Mouse (Mus musculus): ENCODE measurements around the gene Masp1. TPM values are rescaled to one million over a fixed set of nuclear protein-coding genes. Genes with fewer than 3 reads are reported as not detected.

Gene Masp1
- polyA plus RNA-seq, 1 experiment from 2014 or later = 50.5 TPM

DNA sequence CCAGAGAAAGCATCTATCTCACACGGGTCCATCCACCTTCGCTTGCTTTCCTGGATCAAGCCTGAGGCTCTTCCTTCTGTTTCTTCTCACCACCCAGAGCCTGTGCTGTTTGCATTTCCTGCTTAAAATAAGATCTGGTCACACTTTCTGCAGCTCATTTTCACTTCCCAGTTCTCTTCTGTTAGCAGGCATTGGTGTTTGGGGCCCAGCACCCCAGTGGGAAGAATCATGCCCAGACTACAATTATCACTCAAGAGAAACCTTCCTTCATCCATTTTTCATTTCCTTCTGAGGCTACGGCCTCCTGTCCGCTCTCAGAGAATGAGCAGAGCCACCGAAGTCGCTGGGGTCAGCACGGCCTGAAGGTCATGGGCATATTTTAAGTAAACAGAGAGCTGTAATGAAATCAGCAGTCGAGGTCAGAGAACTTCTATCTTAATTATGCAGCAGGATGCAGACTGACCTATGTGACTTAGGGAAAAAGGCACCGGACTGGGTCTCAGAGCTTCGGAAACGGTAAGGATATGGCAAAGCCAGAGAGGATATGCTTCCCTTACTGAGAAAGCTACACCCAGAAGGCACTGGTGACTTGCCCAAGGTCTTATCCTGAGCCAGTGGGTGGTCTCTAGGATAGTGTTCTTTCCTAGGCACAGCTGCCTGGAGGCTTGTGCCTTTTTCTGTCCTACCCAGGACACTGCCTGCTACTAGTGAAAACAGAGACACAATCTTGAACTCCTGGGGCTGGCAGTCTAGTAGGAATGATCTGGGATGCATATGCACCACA, 14.5 kb downstream of the Masp1 start:
- WGBS = 76% methylated on average over 11 of the region's 11 CpGs
- peaks cover 7% of the 10 kb centered on the region; the same call in 1 of the 2 replicates for H3K36me3 ChIP-seq
- H3K9ac ChIP-seq (replicated peaks) = no peak overlapping the region
- H3K27me3 ChIP-seq = no peaks in the 10 kb centered on the region
- H3K27ac ChIP-seq (replicated peaks) = peak overlapping the region; percentile 69
- H3K4me2 ChIP-seq (replicated peaks) = no peak overlapping the region
- ATAC-seq (replicated peaks) = no peak
- H3K9me3 ChIP-seq = no peaks in the 10 kb centered on the region
- peaks cover 29% of the 10 kb centered on the region for H3K4me1 ChIP-seq
- no peak overlapping the region for H3K4me3 ChIP-seq

DNA sequence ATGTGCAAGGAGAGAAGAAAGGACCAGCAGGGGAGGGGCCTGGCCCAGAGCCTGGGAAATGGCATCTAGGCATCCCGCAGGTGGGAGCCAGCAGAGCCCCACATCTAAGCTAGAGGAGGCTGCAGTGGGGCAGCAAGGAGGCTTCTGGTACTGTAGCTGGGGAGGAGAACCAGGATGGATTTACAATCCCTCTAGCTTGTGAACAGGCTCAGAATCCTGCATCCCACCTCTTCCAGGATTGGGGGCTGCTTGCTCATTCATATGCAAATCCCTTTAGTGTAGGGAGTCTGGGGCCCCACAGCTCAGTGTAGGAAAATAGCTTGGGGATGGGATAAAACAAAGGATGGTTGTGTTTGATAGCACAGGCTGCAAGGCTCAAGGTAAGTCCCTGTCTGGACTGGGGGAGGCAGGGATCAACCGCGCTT, 16.3 kb downstream of the Masp1 start:
- ATAC-seq (replicated peaks) = peak; percentile 83
- no peaks in the 10 kb centered on the region for H3K27me3 ChIP-seq
- no peak overlapping the region for H3K9ac ChIP-seq (replicated peaks)
- WGBS = 5% methylated on average over 3 of the region's 3 CpGs
- H3K4me2 ChIP-seq (replicated peaks) = no peak overlapping the region; the same call in 1 of the 2 replicates
- H3K4me1 ChIP-seq = peaks cover 29% of the 10 kb centered on the region
- no peak overlapping the region for H3K4me3 ChIP-seq
- H3K36me3 ChIP-seq = peaks cover 4% of the 10 kb centered on the region; the same call in 1 of the 2 replicates
- H3K27ac ChIP-seq (replicated peaks) = peak overlapping the region; percentile 69
- no peaks in the 10 kb centered on the region for H3K9me3 ChIP-seq

DNA sequence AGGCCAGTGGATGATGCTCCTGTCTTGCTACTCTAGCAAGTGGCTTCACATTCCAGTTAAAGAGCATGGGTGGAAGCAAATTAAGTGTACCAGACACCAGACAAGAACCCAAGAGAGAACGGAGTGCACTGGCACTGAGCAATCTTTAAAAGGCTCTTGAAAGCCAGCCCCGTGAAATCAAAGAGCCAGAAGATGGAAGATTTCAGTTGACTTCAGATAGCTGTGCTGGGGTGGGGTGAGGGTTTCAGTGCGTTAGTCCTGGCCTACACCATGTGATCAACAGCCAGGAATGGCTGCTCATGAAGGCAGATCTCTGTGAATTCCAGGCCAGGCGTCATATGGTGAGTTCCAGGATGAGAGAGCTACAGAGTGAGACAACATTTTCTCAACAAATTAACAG, 17.3 kb downstream of the Masp1 start:
- no peak overlapping the region for H3K9ac ChIP-seq (replicated peaks)
- H3K27ac ChIP-seq (replicated peaks) = no peak overlapping the region
- no peak overlapping the region for H3K4me2 ChIP-seq (replicated peaks)
- H3K4me1 ChIP-seq = peaks cover 36% of the 10 kb centered on the region
- H3K36me3 ChIP-seq = no peaks in the 10 kb centered on the region
- H3K4me3 ChIP-seq = no peak overlapping the region
- WGBS = 62% methylated on average over 4 of the region's 4 CpGs
- H3K27me3 ChIP-seq = no peaks in the 10 kb centered on the region
- H3K9me3 ChIP-seq = no peaks in the 10 kb centered on the region
- no peak for ATAC-seq (replicated peaks)

DNA sequence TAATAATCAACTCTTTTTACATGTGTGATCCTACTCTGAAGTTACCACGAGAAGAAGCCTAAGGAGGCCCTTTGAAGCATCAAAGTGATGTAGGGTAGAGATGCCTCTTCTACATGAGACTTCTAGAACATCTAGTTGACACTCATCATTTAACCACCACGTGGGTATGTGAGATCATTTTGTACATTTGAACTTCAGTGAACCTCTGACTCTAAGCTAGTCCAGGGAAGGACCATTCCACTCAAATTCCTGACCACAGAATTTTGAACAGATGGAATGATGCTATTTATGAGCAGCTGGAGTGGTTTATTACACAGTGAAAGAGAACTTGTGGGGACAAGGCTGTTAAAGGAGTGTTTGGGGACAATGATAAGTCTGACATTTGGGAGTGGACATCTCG, 18.1 kb downstream of the Masp1 start:
- H3K4me3 ChIP-seq = no peak overlapping the region
- WGBS = 81% methylated on average over 3 of the region's 3 CpGs
- peaks cover 43% of the 10 kb centered on the region for H3K4me1 ChIP-seq
- no peak overlapping the region for H3K9ac ChIP-seq (replicated peaks)
- H3K27me3 ChIP-seq = no peaks in the 10 kb centered on the region
- no peaks in the 10 kb centered on the region for H3K9me3 ChIP-seq
- H3K27ac ChIP-seq (replicated peaks) = no peak overlapping the region
- H3K36me3 ChIP-seq = no peaks in the 10 kb centered on the region
- no peak overlapping the region for H3K4me2 ChIP-seq (replicated peaks)
- no peak for ATAC-seq (replicated peaks)

DNA sequence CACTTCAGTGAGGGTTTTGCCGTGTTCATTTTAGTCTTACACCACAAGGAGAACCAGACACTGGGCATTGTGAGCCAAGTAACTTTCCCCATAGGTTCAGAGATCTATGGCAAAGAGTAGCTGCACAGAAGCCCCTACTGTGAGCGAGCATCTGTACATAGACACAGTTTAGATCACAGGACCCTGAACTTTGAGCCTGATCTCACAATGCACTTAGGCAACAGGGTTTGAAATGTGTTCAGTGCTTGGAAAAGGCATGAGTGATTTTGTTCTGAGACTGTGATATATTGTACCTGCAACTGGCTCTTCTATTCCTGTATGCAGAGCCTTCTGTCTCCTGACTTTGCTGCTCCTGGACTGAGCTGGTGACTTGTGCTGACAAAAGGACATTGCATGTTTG, 19.3 kb downstream of the Masp1 start:
- Histone ChIP-seq H3K36me3 (no peaks in the 10 kb centered on the region), H3K4me2 (replicated peaks) (no peak overlapping the region), H3K9me3 (no peaks in the 10 kb centered on the region), H3K4me3 (no peak overlapping the region), H3K9ac (replicated peaks) (no peak overlapping the region), H3K27ac (replicated peaks) (no peak overlapping the region), H3K4me1 (peaks cover 46% of the 10 kb centered on the region), H3K27me3 (no peaks in the 10 kb centered on the region)
- no peak for ATAC-seq (replicated peaks)
- WGBS = 93% methylated on average over 2 of the region's 2 CpGs

DNA sequence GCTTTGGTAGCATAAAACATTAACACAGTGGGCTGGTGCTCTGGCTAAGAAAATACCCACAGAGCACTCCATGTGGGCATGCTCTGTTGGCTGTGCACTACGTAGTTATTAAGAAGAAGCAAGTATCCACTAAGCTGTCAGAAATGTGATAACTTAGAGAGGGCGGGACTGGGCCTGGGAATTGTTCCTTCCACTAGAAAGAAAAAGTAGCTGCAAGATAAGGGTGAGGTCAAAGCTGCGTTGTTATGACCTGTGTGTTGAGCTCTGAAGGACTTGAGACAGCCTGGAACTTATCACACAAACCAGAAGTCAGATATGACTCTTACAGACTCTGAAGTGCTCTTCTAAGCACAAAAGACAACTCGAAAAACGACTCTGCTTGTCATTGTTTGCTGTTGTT, 20.1 kb downstream of the Masp1 start:
- Histone ChIP-seq H3K4me3 (no peak overlapping the region), H3K4me1 (peaks cover 38% of the 10 kb centered on the region), H3K9ac (replicated peaks) (no peak overlapping the region), H3K4me2 (replicated peaks) (no peak overlapping the region), H3K36me3 (no peaks in the 10 kb centered on the region), H3K27ac (replicated peaks) (no peak overlapping the region), H3K9me3 (no peaks in the 10 kb centered on the region), H3K27me3 (no peaks in the 10 kb centered on the region)
- 91% methylated on average over 5 of the region's 5 CpGs for WGBS
- no peak for ATAC-seq (replicated peaks)

DNA sequence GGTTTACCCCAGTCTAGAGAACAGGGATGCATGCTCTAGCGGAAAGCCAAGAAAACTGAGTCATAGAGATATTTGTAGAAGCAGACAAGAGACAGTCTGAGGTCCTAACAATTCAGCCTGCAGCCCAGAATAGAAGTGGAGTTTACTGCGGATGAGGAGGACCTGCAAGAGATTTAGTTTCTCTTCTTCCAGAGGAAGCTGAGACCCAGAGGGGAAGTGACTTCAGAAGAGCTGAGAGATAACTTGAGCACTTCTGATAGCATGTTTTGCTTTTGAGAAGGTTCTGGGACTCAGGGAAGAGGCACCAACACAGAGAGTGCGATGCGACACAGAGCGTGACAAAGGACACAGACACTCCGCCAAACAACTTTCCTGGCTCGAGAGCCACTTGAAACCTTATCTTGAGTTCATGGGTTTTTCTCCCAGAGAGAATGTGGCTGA, 21.9 kb downstream of the Masp1 start:
- Histone ChIP-seq H3K27ac (replicated peaks) (no peak overlapping the region), H3K4me1 (peaks cover 20% of the 10 kb centered on the region), H3K9me3 (no peaks in the 10 kb centered on the region), H3K36me3 (peaks cover 10% of the 10 kb centered on the region), H3K4me2 (replicated peaks) (no peak overlapping the region), H3K4me3 (no peak overlapping the region), H3K9ac (replicated peaks) (no peak overlapping the region), H3K27me3 (no peaks in the 10 kb centered on the region)
- WGBS = 81% methylated on average over 7 of the region's 7 CpGs
- no peak for ATAC-seq (replicated peaks)

DNA sequence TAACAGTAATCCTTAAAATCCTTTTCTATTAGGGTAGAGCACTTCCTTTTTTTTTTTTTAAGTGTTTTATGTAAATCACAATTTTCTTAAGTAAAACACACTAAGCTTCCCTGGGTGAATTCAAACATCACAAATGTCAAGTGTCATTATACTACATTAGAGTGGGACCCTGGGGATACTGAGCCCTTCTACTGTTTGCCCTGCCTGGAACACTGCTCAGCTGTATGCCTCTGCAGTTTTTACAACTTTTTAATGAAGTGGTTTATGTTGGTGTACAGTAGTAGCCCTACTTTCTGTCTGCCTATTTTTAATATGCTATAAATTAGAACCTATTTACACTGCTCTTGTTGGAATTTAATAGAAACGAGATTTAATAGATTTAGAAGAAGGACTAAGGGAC, 22.7 kb downstream of the Masp1 start:
- H3K4me2 ChIP-seq (replicated peaks) = no peak overlapping the region
- no peaks in the 10 kb centered on the region for H3K27me3 ChIP-seq
- 71% methylated on average over 1 of the region's 1 CpGs for WGBS
- H3K36me3 ChIP-seq = peaks cover 17% of the 10 kb centered on the region
- H3K4me1 ChIP-seq = peaks cover 19% of the 10 kb centered on the region
- ATAC-seq (replicated peaks) = no peak
- H3K9ac ChIP-seq (replicated peaks) = no peak overlapping the region
- H3K4me3 ChIP-seq = no peak overlapping the region
- H3K9me3 ChIP-seq = no peaks in the 10 kb centered on the region
- H3K27ac ChIP-seq (replicated peaks) = no peak overlapping the region

DNA sequence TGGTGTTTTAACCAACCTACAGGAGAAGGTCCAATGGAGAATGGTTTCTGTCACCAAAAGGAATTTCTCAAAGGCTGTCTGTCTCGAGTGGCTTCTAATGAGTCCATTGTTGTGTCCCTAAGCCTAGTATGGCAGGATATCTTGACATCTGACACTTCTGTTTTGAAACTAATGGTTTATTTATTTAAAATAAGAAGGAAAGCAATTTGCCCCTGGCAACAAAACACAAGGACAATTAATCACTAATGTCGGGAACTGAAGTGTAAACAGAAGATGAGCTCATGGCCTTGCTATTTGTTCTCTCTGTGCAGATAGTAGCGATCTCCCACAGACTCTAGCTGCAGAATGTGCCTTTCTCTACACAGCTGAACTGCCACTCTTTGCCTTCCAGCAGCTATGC, 23.2 kb downstream of the Masp1 start:
- no peak overlapping the region for H3K27ac ChIP-seq (replicated peaks)
- no peak overlapping the region for H3K4me3 ChIP-seq
- no peaks in the 10 kb centered on the region for H3K9me3 ChIP-seq
- no peak overlapping the region for H3K4me2 ChIP-seq (replicated peaks)
- H3K4me1 ChIP-seq = peaks cover 19% of the 10 kb centered on the region
- H3K9ac ChIP-seq (replicated peaks) = no peak overlapping the region
- no peak for ATAC-seq (replicated peaks)
- WGBS = 7% methylated on average over 3 of the region's 3 CpGs
- peaks cover 22% of the 10 kb centered on the region for H3K36me3 ChIP-seq
- no peaks in the 10 kb centered on the region for H3K27me3 ChIP-seq

DNA sequence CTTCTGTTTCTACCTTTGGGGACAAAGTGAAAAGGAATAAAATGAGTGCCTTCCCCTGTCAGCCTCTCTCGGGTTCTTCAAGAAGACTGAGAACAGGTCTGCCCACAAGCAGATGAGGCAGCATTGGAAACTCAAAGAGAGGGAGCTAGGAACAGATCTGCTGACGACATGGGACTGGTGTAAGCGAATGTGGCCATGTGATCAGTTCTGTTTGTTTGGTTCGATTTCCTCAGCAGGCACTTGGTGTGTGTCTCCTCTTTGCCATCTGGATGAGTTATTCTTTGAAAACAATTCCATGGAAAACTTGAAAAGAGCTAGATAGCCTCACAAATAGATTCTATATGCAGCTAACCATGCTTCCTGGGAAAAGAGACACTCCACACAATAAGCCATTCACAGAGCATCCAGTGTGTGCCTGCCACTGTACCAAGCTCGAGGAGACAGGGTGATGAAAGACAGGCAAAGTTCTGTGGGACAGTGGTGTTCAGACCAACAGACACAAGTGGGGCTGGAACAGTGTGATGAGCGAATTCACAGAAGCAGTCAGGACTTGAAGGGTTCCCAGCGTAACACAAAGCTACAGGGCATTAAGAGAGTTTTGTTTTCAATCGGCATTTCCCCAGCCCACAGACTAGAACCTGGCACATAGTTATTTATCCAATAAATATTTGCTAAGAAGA, 24.2 kb downstream of the Masp1 start:
- no peak for ATAC-seq (replicated peaks)
- 73% methylated on average over 8 of the region's 8 CpGs for WGBS

DNA sequence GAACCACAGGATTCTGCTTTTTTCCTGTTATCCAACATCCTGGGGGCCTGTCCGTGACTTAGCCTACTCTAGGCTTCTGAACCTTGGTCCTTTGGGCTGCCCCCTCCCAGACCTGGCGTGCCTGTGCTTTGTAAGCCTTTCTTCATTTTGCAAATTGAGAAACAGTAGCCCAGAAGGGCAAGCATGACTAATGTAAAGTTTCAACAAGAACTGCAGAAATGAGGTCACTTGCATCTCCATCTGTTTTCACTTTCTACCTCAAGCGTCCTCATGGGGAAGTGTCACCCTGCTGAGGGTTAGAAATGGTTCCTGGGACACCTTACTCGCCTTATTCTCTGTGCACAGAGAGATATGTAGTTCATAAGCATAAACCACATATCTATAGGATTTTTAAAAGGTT, 27.8 kb downstream of the Masp1 start:
- Histone ChIP-seq H3K4me3 (no peak overlapping the region), H3K36me3 (peaks cover 39% of the 10 kb centered on the region), H3K27me3 (no peaks in the 10 kb centered on the region), H3K4me2 (replicated peaks) (no peak overlapping the region), H3K4me1 (peaks cover 6% of the 10 kb centered on the region; the same call in 1 of the 2 replicates), H3K9ac (replicated peaks) (no peak overlapping the region), H3K9me3 (no peaks in the 10 kb centered on the region), H3K27ac (replicated peaks) (no peak overlapping the region)
- 87% methylated on average over 4 of the region's 4 CpGs for WGBS
- ATAC-seq (replicated peaks) = no peak

More for the DNA sequence above, 24.2 kb downstream of the Masp1 start:
- Histone ChIP-seq H3K27me3 (no peaks in the 10 kb centered on the region), H3K36me3 (peaks cover 27% of the 10 kb centered on the region), H3K4me1 (peaks cover 19% of the 10 kb centered on the region), H3K9me3 (no peaks in the 10 kb centered on the region), H3K4me3 (no peak overlapping the region), H3K27ac (replicated peaks) (no peak overlapping the region), H3K4me2 (replicated peaks) (no peak overlapping the region), H3K9ac (replicated peaks) (no peak overlapping the region)

DNA sequence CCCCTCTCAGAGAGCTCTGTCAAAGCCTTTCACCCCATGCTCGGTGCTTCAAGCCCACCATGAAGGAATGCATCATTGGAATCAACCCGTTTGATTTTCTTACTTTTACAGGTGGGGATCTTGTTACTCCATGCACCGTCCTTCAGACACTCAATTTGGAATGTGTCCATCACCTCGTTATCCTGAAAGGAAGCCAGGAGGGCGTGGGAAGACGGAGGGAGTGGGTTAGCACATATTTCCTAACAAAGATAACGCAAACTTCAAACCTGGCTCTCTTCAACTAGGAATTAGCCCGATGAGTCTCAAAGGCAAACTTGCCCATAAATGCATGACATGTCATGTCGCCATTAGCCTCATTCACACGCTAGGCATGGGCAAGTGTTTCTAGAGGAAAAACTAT, 37.3 kb downstream of the Masp1 start:
- H3K4me3 ChIP-seq = no peak overlapping the region
- 66% methylated on average over 10 of the region's 10 CpGs for WGBS
- H3K9me3 ChIP-seq = no peaks in the 10 kb centered on the region
- H3K4me2 ChIP-seq (replicated peaks) = no peak overlapping the region
- no peak for ATAC-seq (replicated peaks)
- no peak overlapping the region for H3K27ac ChIP-seq (replicated peaks)
- H3K27me3 ChIP-seq = no peaks in the 10 kb centered on the region
- no peak overlapping the region for H3K9ac ChIP-seq (replicated peaks)
- peaks cover 35% of the 10 kb centered on the region for H3K36me3 ChIP-seq
- no peaks in the 10 kb centered on the region for H3K4me1 ChIP-seq

All from forebrain, embryonic 15.5 days (tissue).